ENCODE assay signal across 9 mouse cellular contexts in genomic region chr10:69151045-69151444, GRCm38 (mm10). TPM values are rescaled to one million over a fixed set of nuclear protein-coding genes. Genes with fewer than 3 reads are reported as not detected.
DNase-seq lines count a peak whose midpoint lies in the region; ATAC-seq and TF ChIP-seq lines count a peak whose summit lies in the region.
"Had no signal": no experiment of that assay in that cellular context is flagged by ENCODE, and none has a peak within 500 bp of the region (broad histone marks: within the 10 kb centered on the region; RNA-seq: fewer than 3 reads in every experiment).

Gene Rhobtb1, plus strand, starts transcription at chr10:69151434.

- H3K9ac ChIP-seq in lung, embryonic 14.5 days = no peak within 1 kb of the TSS; the same call in 1 of the 2 replicates
- H3K9ac ChIP-seq in intestine, postnatal 0 days (ENCODE audit: low read depth, low read length) = no peak within 1 kb of the TSS

- H3K27ac ChIP-seq in lung, embryonic 14.5 days (ENCODE audit: low read depth) = no peak within 1 kb of the TSS
- H3K27ac ChIP-seq in intestine, postnatal 0 days (ENCODE audit: low read depth, low read length) = no peak within 1 kb of the TSS
- H3K27ac ChIP-seq in macrophage = no peak within 1 kb of the TSS
- no peak within 1 kb of the TSS for H3K27ac ChIP-seq in left cerebral cortex, adult 2 months

- peak within 1 kb of the TSS; percentile 33; the same call in 1 of the 2 replicates for H3K4me2 ChIP-seq in lung, embryonic 14.5 days
- peak within 1 kb of the TSS; percentile 41 for H3K4me2 ChIP-seq in intestine, postnatal 0 days (replicated peaks; ENCODE audit: low read depth)

- WGBS in lung, embryonic 14.5 days = 31% methylated on average over 20 of the region's 20 CpGs
- WGBS in intestine, postnatal 0 days = 42% methylated on average over 20 of the region's 20 CpGs
- WGBS in macrophage (ENCODE audit: missing documents) = 84% methylated on average over 20 of the region's 20 CpGs

- no peaks in the 10 kb centered on the region for H3K79me2 ChIP-seq in macrophage (ENCODE audit: inconsistent target)

- no peak for TF ChIP-seq CTCF in lung, embryonic 14.5 days (IDR thresholded peaks at IDR 0.05; ENCODE audit: low read depth)
- 0 out of 2 replicates have a peak, but pooled peaks have one; percentile 13 for TF ChIP-seq CTCF in intestine, postnatal 0 days (IDR thresholded peaks at IDR 0.05; ENCODE audit: low read depth)
- TF ChIP-seq CTCF in left cerebral cortex, adult 2 months (IDR thresholded peaks at IDR 0.05) = no peak

- no peaks in the 10 kb centered on the region for H3K4me1 ChIP-seq in lung, embryonic 14.5 days (ENCODE audit: insufficient read depth)
- H3K4me1 ChIP-seq in intestine, postnatal 0 days (replicated peaks; ENCODE audit: control insufficient read depth, insufficient read depth, low read length) = no peaks in the 10 kb centered on the region

- intact Hi-C loops in left cerebral cortex, adult 2 months (cut with DNase I) = no loop called here

- no peak within 1 kb of the TSS for H3K4me3 ChIP-seq in lung, embryonic 14.5 days (ENCODE audit: low read depth, low read length)
- no peak within 1 kb of the TSS for H3K4me3 ChIP-seq in intestine, postnatal 0 days (ENCODE audit: low read depth, low read length)
- no peak within 1 kb of the TSS for H3K4me3 ChIP-seq in macrophage (ENCODE audit: inconsistent target)
- no peak within 1 kb of the TSS for H3K4me3 ChIP-seq in left cerebral cortex, adult 2 months

- peak; percentile 14 for DNase-seq in lung, embryonic 14.5 days
- DNase-seq in lung, postnatal 4 days = no peak
- DNase-seq in gastrocnemius, adult 8-10 months (ENCODE audit: low spot score in 2 of 2) = no peak
- DNase-seq in urinary bladder, adult 18-20 months (ENCODE audit: low spot score in 2 of 2) = no peak
- DNase-seq in left cerebral cortex, adult 2 months (ENCODE audit: extremely low spot score in 1 of 2, low spot score in 2 of 2) = no peak
- no peak for DNase-seq in thymus, adult 18-20 months

- no peaks in the 10 kb centered on the region for H3K9me3 ChIP-seq in lung, embryonic 14.5 days (ENCODE audit: low read depth, low read length)
- no peaks in the 10 kb centered on the region for H3K9me3 ChIP-seq in intestine, postnatal 0 days (ENCODE audit: control insufficient read depth)

- no peaks in the 10 kb centered on the region for H3K27me3 ChIP-seq in lung, embryonic 14.5 days (ENCODE audit: insufficient read depth, low read length)
- no peaks in the 10 kb centered on the region for H3K27me3 ChIP-seq in intestine, postnatal 0 days (replicated peaks; ENCODE audit: control insufficient read depth, insufficient read depth, low read length)

- ATAC-seq in lung, embryonic 14.5 days (ENCODE audit: insufficient read depth) = no peak
- ATAC-seq in intestine, postnatal 0 days = no peak

- H3K36me3 ChIP-seq in lung, embryonic 14.5 days (ENCODE audit: insufficient read depth) = no peaks in the 10 kb centered on the region
- no peaks in the 10 kb centered on the region for H3K36me3 ChIP-seq in intestine, postnatal 0 days (ENCODE audit: control insufficient read depth, insufficient read depth)
- H3K36me3 ChIP-seq in macrophage (ENCODE audit: inconsistent target) = no peaks in the 10 kb centered on the region
- H3K36me3 ChIP-seq: G1E had no signal

RNA-seq across cellular contexts. Expression of gene Rhobtb1, which starts in this region (rescaled TPM):
- 19.4 and 20.1 TPM in 2 replicates for polyA plus RNA-seq in lung, embryonic 14.5 days (2014; fragmentation: Nextera tagmentation; extraction: Ambion mirVana)
- total RNA-seq in gastrocnemius, adult 8-10 months (2022) = 10 to 100 TPM; 31.0 to 48.5 (median 41.2) TPM
- 11.3 and 13.2 TPM in 2 replicates for polyA plus RNA-seq in intestine, postnatal 0 days (2015; fragmentation: Nextera tagmentation; extraction: Ambion mirVana)
- total RNA-seq in macrophage (2018; cell fraction: chromatin; rRNA removed) = 10 to 100 TPM; 12.2 to 60.1 (median 36.5) TPM
- total RNA-seq in macrophage (2018; cell fraction: cytosol; rRNA removed) = 10 to 100 TPM in 20 of 26 experiments, 1 to 10 TPM in 6; 8.0 to 19.8 (median 12.8) TPM
- total RNA-seq in macrophage (2018; cell fraction: nucleus; rRNA removed) = 10 to 100 TPM in 24 of 26 experiments, 1 to 10 TPM in 2; 9.4 to 57.3 (median 21.6) TPM
- polyA plus RNA-seq in macrophage (2018) = 12.1 to 15.6 TPM (median 15.5 TPM) in 3 replicates
- total RNA-seq in left cerebral cortex, adult 2 months (2021) = 1 to 10 TPM; 8.6 to 9.5 TPM
- polyA plus RNA-seq: G1E had no signal
